Mouse (Mus musculus) lung, adult 2 months (tissue): Measurements from ENCODE around the gene Slc12a5. TPM values are rescaled to one million over a fixed set of nuclear protein-coding genes. Genes with fewer than 3 reads are reported as not detected.

Experiments
- DNase-seq: peaks from one replicate; pipeline ENCODE4 v3.0.0; 2022
- H3K4me1 ChIP-seq: fragments of 200-500 bp; 2 replicates; pipeline ENCODE4 v1.6.1; 2011; ENCODE audit warnings: low read length; ENCODE audit not compliant: control insufficient read depth, insufficient read depth
- H3K4me3 ChIP-seq: fragments of 200-500 bp; replicated peaks from 2 replicates; pipeline ENCODE3; 2011; ENCODE audit warnings: low read depth, mild to moderate bottlenecking, control low read depth, low read length; ENCODE audit errors: extremely low read depth
- CTCF ChIP-seq: fragments of 200-500 bp; IDR thresholded peaks from 2 replicates; pipeline ENCODE4 v1.5.1; 2011; ENCODE audit warnings: mild to moderate bottlenecking, low read length, control low read depth; ENCODE audit not compliant: insufficient read depth
- POLR2A ChIP-seq: fragments of 200-500 bp; IDR thresholded peaks from 2 replicates; pipeline ENCODE4 v1.6.1; 2011; ENCODE audit warnings: low read depth, mild to moderate bottlenecking, control low read depth, low read length, borderline replicate concordance; ENCODE audit errors: extremely low read depth
- WGBS: fragments of 180-500 bp; shearing (Covaris S2); methylation state at CpG from one replicate; pipeline ENCODE4 v1.1.7; 2018; 5-methylcytosine and 5-hydroxymethylcytosine counted together
- polyA plus RNA-seq: library from polyadenylated mRNA; depleted of rRNA; stranded (reverse); fragments of >200 nt; gene quantifications from 2 replicates; pipeline ENCODE4 v1.2.3, GENCODE M21; 2012

Gene Slc12a5
- polyA plus RNA-seq, 1 experiment: 3.6 TPM

- Histone ChIP-seq H3K4me1 (no peaks in the 10 kb centered on the region), H3K4me3 (no peak overlapping the region)
- TF ChIP-seq POLR2A: no peak
- TF ChIP-seq CTCF: no peak
- 2% methylated on average over 42 of the region's 42 CpGs for WGBS
- no peak for DNase-seq
Measured at GRCm38 (mm10) chr2:164970631-164971196, 10.1 kb downstream of the Slc12a5 start.

DNA sequence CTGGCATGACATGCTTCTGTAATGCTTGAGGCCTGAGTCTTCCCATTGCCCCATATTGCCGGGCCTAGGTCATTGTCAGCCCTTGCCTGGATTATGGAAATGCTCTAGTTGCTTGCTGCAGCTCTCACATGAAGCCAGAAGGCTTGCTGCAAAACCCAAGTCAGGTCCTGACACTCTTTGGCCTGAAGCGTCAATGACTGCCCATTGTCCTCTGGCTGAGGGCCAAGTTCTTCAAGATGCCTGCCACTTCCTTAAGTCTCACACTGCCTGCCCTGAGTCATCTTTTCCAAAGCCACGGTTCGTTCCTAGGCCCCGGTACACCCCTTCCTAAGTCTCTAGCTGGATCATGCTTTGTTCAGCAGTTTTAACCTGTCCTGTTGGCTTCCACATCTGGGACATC, 12.0 kb downstream of the Slc12a5 start:
- WGBS: 29% methylated on average over 5 of the region's 5 CpGs

GRCm38 (mm10) chr2:164975611-164976010, 15.0 kb downstream of the Slc12a5 start:
- Histone ChIP-seq H3K4me1 (no peaks in the 10 kb centered on the region), H3K4me3 (no peak overlapping the region)
- 74% methylated on average over 6 of the region's 6 CpGs for WGBS
- DNase-seq: no peak
- TF ChIP-seq POLR2A (no peak), CTCF (no peak)

More for the DNA sequence above, 12.0 kb downstream of the Slc12a5 start:
- TF ChIP-seq CTCF: no peak
- TF ChIP-seq POLR2A: no peak
- no peak for DNase-seq
- Histone ChIP-seq H3K4me3 (no peak overlapping the region), H3K4me1 (no peaks in the 10 kb centered on the region)

DNA sequence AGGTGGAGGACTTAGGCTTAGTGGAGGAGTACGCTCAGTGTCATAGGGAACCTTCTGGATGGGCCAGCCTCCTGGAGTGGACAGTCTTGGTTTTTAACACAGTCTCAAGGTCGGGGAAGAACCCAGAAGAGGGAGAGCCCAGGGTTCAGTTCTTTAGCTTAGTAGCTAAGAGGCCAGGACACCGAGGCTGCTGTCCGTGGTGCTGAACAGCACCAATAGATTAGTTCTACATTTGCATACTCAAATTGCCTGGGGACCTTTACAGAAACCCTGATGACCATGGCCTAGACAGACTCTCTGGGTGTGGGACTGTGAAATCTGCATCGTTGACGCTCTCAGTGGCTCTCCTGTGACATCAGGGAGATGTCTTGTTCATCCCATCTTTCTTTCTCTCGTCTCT, 19.1 kb downstream of the Slc12a5 start:
- Histone ChIP-seq H3K4me3 (no peak overlapping the region), H3K4me1 (no peaks in the 10 kb centered on the region)
- peak; percentile 36 for DNase-seq
- TF ChIP-seq CTCF: no peak
- no peak for TF ChIP-seq POLR2A
- WGBS: 21% methylated on average over 7 of the region's 7 CpGs

- no peak for DNase-seq
- WGBS: 58% methylated on average over 6 of the region's 6 CpGs
- H3K4me3 ChIP-seq: no peak overlapping the region
- H3K4me1 ChIP-seq: no peaks in the 10 kb centered on the region
- TF ChIP-seq CTCF (no peak), POLR2A (no peak)
Measured at GRCm38 (mm10) chr2:164985962-164986361, 25.4 kb downstream of the Slc12a5 start.

GRCm38 (mm10) chr2:164986371-164987027, 25.9 kb downstream of the Slc12a5 start:
- H3K4me1 ChIP-seq: no peaks in the 10 kb centered on the region
- no peak for DNase-seq
- H3K4me3 ChIP-seq: no peak overlapping the region
- TF ChIP-seq CTCF: no peak
- no peak for TF ChIP-seq POLR2A
- 61% methylated on average over 14 of the region's 14 CpGs for WGBS

DNA sequence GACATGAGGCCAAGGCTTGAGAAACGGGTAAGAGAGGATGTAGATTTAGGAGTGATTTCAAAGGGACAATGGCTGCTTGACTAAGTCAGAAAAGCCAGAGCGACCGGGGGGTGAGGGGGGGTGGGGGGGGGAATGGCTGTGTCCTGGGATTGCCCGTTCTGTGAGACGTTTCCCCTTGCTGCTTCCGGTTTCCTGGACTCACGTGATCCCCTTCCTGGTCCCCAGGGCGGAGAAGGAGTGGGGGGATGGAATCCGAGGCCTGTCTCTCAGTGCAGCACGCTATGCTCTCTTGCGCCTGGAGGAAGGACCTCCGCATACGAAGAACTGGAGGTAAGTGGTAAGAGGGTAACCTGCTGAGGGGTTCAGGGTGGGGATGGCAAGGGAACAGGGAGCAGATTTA, 28.2 kb downstream of the Slc12a5 start:
- no peak for DNase-seq
- 37% methylated on average over 13 of the region's 13 CpGs for WGBS
- no peak for TF ChIP-seq POLR2A
- TF ChIP-seq CTCF: no peak
- H3K4me1 ChIP-seq: no peaks in the 10 kb centered on the region
- peak overlapping the region; percentile 9 for H3K4me3 ChIP-seq

- Histone ChIP-seq H3K4me1 (no peaks in the 10 kb centered on the region), H3K4me3 (no peak overlapping the region)
- no peak for DNase-seq
- WGBS: 74% methylated on average over 3 of the region's 3 CpGs
- TF ChIP-seq CTCF: no peak
- no peak for TF ChIP-seq POLR2A
Measured at GRCm38 (mm10) chr2:164991111-164991510, 30.5 kb downstream of the Slc12a5 start.

DNA sequence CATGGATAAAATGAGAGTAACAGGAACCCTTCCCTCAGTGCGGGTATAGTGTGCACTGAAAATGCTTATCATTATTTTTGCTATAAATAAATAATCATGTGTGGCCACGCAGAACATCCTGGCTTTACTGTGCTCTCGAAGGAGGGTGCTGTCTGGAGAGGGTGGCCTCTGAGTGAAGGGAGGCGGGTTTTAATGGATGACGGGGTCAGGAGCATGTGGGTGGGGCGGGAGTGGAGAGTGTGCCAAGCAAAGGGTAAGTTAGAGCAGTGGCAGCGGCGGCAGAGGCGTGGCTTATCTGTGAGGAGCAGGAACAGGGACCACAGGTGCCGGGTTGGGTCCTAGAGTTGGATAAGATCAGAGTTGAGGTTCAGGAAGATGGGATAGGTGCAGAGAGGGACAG, 31.2 kb downstream of the Slc12a5 start:
- TF ChIP-seq CTCF (no peak), POLR2A (no peak)
- DNase-seq: no peak
- Histone ChIP-seq H3K4me3 (no peak overlapping the region), H3K4me1 (no peaks in the 10 kb centered on the region)
- WGBS: 16% methylated on average over 10 of the region's 10 CpGs

DNA sequence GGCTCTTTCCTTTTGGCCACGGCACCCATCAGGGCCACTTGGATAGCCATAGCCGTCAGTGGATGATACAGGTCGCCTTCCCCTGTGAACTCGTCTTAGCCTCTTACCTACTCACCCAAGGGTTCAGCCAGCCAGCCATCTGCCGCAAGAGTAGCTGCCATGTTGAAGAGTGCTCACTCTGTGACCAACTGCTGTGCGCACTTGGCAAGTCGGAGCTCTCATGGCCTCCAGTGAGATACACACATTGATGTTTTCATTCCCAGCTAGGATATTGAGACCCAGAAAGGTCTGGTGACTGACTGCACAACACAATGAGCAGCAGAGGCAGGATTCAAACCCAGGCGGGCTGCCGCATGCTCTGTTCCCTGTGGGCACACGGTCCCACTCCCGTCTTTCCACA, 33.6 kb downstream of the Slc12a5 start:
- no peak for TF ChIP-seq CTCF
- TF ChIP-seq POLR2A: no peak
- DNase-seq: no peak
- WGBS: 86% methylated on average over 11 of the region's 11 CpGs
- Histone ChIP-seq H3K4me1 (peaks cover 5% of the 10 kb centered on the region; the same call in 1 of the 2 replicates), H3K4me3 (no peak overlapping the region)
